Mouse (Mus musculus) MEL (cell line): Measurements from ENCODE around the gene Zfp536. TPM values are rescaled to one million over a fixed set of nuclear protein-coding genes. Genes with fewer than 3 reads are reported as not detected.

Experiments
- DNase-seq: peaks from one replicate; pipeline ENCODE4 v3.0.0; 2011; ENCODE audit warnings: low read depth, low spot score
- H3K27ac ChIP-seq: 2 replicates; pipeline ENCODE4 v1.5.1; 2012; ENCODE audit warnings: low read depth, mild to moderate bottlenecking, control low read depth, low read length, moderate library complexity; ENCODE audit not compliant: control insufficient read depth
- H3K27me3 ChIP-seq, 2 experiments: fragments of 150-350 bp in 1 of 2; sonication (generic) in 1 of 2; 2 replicates each; pipeline ENCODE4 v1.6.1; 2012; ENCODE audit warnings: low read length in 2 of 2, mild to moderate bottlenecking in 2 of 2, improper control_type of control experiment in 1 of 2, moderate library complexity in 1 of 2; ENCODE audit not compliant: insufficient read depth in 2 of 2, control insufficient read depth in 1 of 2
- H3K36me3 ChIP-seq, 2 experiments: 2 replicates each; pipeline ENCODE4 v1.6.1; 2012 to 2014; ENCODE audit warnings: low read length in 2 of 2, improper control_type of control experiment in 1 of 2, inconsistent platforms in 1 of 2, mild to moderate bottlenecking in 1 of 2; ENCODE audit not compliant: insufficient read depth in 2 of 2, control insufficient read depth in 1 of 2
- H3K4me1 ChIP-seq, 2 experiments: fragments of 150-350 bp in 1 of 2; sonication (generic) in 1 of 2; 2 replicates each; pipeline ENCODE4 v1.6.1; 2012; ENCODE audit warnings: low read length in 2 of 2, improper control_type of control experiment in 1 of 2, mild to moderate bottlenecking in 1 of 2; ENCODE audit not compliant: insufficient read depth in 2 of 2, control insufficient read depth in 1 of 2
- H3K4me3 ChIP-seq, 2 experiments: fragments of 150-350 bp in 1 of 2; sonication (generic) in 1 of 2; 2 replicates each; pipeline ENCODE4 v1.5.1; 2012; ENCODE audit warnings: low read depth in 2 of 2, low read length in 2 of 2, mild to moderate bottlenecking in 2 of 2, moderate library complexity in 2 of 2, control low read depth in 1 of 2, improper control_type of control experiment in 1 of 2; ENCODE audit not compliant: control insufficient read depth in 1 of 2, insufficient read depth in 1 of 2
- H3K79me2 ChIP-seq: 2 replicates; pipeline ENCODE4 v1.6.1; 2012; ENCODE audit warnings: mild to moderate bottlenecking, low read length, moderate library complexity; ENCODE audit not compliant: control insufficient read depth, poor library complexity, insufficient read depth
- H3K9ac ChIP-seq: 2 replicates; pipeline ENCODE4 v1.6.1; 2012; ENCODE audit warnings: low read depth, mild to moderate bottlenecking, control low read depth, low read length, moderate library complexity; ENCODE audit not compliant: control insufficient read depth, poor library complexity, severe bottlenecking
- H3K9me3 ChIP-seq: fragments of 150-350 bp; sonication (generic); replicated peaks from 2 replicates; pipeline ENCODE4 v1.6.1; 2012; ENCODE audit warnings: mild to moderate bottlenecking, low read length, improper control_type of control experiment, moderate library complexity; ENCODE audit not compliant: insufficient read depth
- CHD1 ChIP-seq: IDR thresholded peaks from 2 replicates; pipeline ENCODE4 v1.6.1; 2012; ENCODE audit warnings: low read depth, mild to moderate bottlenecking, inconsistent platforms, low read length, improper control_type of control experiment
- CHD2 ChIP-seq: IDR thresholded peaks from 2 replicates; pipeline ENCODE4 v1.6.1; 2011; ENCODE audit warnings: low read length, improper control_type of control experiment
- CTCF ChIP-seq, 3 experiments: IDR thresholded peaks in 2 of 3; conservative IDR thresholded peaks in 1 of 3; 2 replicates each; pipeline ENCODE4 v1.5.1; 2011 to 2012; ENCODE audit warnings: low read length in 3 of 3, low read depth in 2 of 3, mild to moderate bottlenecking in 2 of 3, improper control_type of control experiment in 1 of 3, inconsistent platforms in 1 of 3, mixed read lengths in 1 of 3, moderate library complexity in 1 of 3; ENCODE audit not compliant: control insufficient read depth in 1 of 3, insufficient read depth in 1 of 3, poor library complexity in 1 of 3, severe bottlenecking in 1 of 3
- GABPA ChIP-seq: IDR thresholded peaks from 2 replicates; pipeline ENCODE4 v1.6.1; 2012; ENCODE audit warnings: low read depth, mild to moderate bottlenecking, inconsistent platforms, low read length, improper control_type of control experiment, moderate library complexity
- GATA1 ChIP-seq: IDR thresholded peaks from 2 replicates; pipeline ENCODE4 v1.6.1; 2011; ENCODE audit warnings: low read depth, low read length, improper control_type of control experiment
- MAFK ChIP-seq: IDR thresholded peaks from 2 replicates; pipeline ENCODE4 v1.6.1; 2011; ENCODE audit warnings: low read depth, mild to moderate bottlenecking, low read length, improper control_type of control experiment, borderline replicate concordance
- MAX ChIP-seq: IDR thresholded peaks from 2 replicates; pipeline ENCODE4 v1.6.1; 2011; ENCODE audit warnings: low read length, improper control_type of control experiment
- MAZ ChIP-seq: IDR thresholded peaks from 2 replicates; pipeline ENCODE4 v1.6.1; 2012; ENCODE audit warnings: low read depth, mild to moderate bottlenecking, inconsistent platforms, low read length, improper control_type of control experiment
- MXI1 ChIP-seq: IDR thresholded peaks from 2 replicates; pipeline ENCODE4 v1.6.1; 2011; ENCODE audit warnings: mild to moderate bottlenecking, low read depth, low read length, improper control_type of control experiment
- MYC ChIP-seq: IDR thresholded peaks from 2 replicates; pipeline ENCODE4 v1.6.1; 2011; ENCODE audit warnings: low read depth, mild to moderate bottlenecking, low read length, improper control_type of control experiment, moderate library complexity
- NRF1 ChIP-seq: IDR thresholded peaks from 2 replicates; pipeline ENCODE4 v1.6.1; 2014; ENCODE audit warnings: low read depth, mild to moderate bottlenecking, inconsistent platforms, low read length, improper control_type of control experiment, moderate library complexity; ENCODE audit not compliant: poor library complexity, insufficient read depth, severe bottlenecking
- POLR2AphosphoS5 ChIP-seq: IDR thresholded peaks from 2 replicates; pipeline ENCODE4 v1.6.1; 2012; ENCODE audit warnings: low read depth, borderline replicate concordance, mild to moderate bottlenecking, inconsistent platforms, low read length, moderate library complexity, mixed read lengths
- SIN3A ChIP-seq: IDR thresholded peaks from 2 replicates; pipeline ENCODE4 v1.6.1; 2012; ENCODE audit warnings: low read length, improper control_type of control experiment, inconsistent platforms
- SMC3 ChIP-seq: IDR thresholded peaks from 2 replicates; pipeline ENCODE4 v1.6.1; 2011; ENCODE audit warnings: low read depth, low read length, improper control_type of control experiment
- TAL1 ChIP-seq: IDR thresholded peaks from 2 replicates; pipeline ENCODE4 v1.6.1; 2012; ENCODE audit warnings: mild to moderate bottlenecking, inconsistent platforms, low read length, moderate library complexity, mixed read lengths
- TBP ChIP-seq: IDR thresholded peaks from 2 replicates; pipeline ENCODE4 v1.8.0; 2011; ENCODE audit warnings: low read depth, low read length, improper control_type of control experiment
- TCF12 ChIP-seq: IDR thresholded peaks from 2 replicates; pipeline ENCODE4 v1.6.1; 2014; ENCODE audit warnings: low read depth, mild to moderate bottlenecking, inconsistent platforms, low read length, improper control_type of control experiment, moderate library complexity
- USF1 ChIP-seq: IDR thresholded peaks from 2 replicates; pipeline ENCODE4 v1.6.1; 2014; ENCODE audit warnings: low read depth, mild to moderate bottlenecking, inconsistent platforms, low read length, improper control_type of control experiment, moderate library complexity
- ZC3H11A ChIP-seq: IDR thresholded peaks from 2 replicates; pipeline ENCODE4 v1.6.1; 2012; ENCODE audit warnings: low read depth, mild to moderate bottlenecking, inconsistent platforms, low read length, improper control_type of control experiment
- ZKSCAN1 ChIP-seq: IDR thresholded peaks from 2 replicates; pipeline ENCODE4 v1.6.1; 2012; ENCODE audit warnings: low read depth, mild to moderate bottlenecking, inconsistent platforms, low read length, improper control_type of control experiment, moderate library complexity
- ZMIZ1 ChIP-seq: IDR thresholded peaks from 2 replicates; pipeline ENCODE4 v1.6.1; 2012; ENCODE audit warnings: low read depth, mild to moderate bottlenecking, inconsistent platforms, low read length, improper control_type of control experiment, moderate library complexity
- ZNF384 ChIP-seq: IDR thresholded peaks from 2 replicates; pipeline ENCODE4 v1.6.1; 2012; ENCODE audit warnings: low read depth, mild to moderate bottlenecking, inconsistent platforms, low read length, improper control_type of control experiment
- polyA plus RNA-seq, 2 experiments: library from polyadenylated mRNA; stranded (reverse) in 1 of 2; unstranded in 1 of 2; fragments of >175 nt in 1 of 2; fragments of >200 nt in 1 of 2; gene quantifications; 2 replicates each; pipeline versions ENCODE4 v1.2.1 to v1.2.4; 2012; ENCODE audit warnings: low replicate concordance in 2 of 2, low read depth in 1 of 2; ENCODE audit not compliant: insufficient read length in 2 of 2, insufficient read depth in 1 of 2, missing spikeins in 1 of 2
- total RNA-seq: library from RNA; depleted of rRNA; stranded (reverse); fragments of 300-350 nt; gene quantifications from 2 replicates; pipeline ENCODE4 v1.2.3, GENCODE M21; 2012

Zfp536 gene
- total and polyA plus RNA-seq, 3 experiments = not detected

- H3K27ac ChIP-seq = no peak overlapping the region
- TF ChIP-seq ZC3H11A = no peak
- H3K9ac ChIP-seq = no peak overlapping the region
- no peak overlapping the region for H3K4me3 ChIP-seq
- no peaks in the 10 kb centered on the region for H3K9me3 ChIP-seq
- no peaks in the 10 kb centered on the region for H3K79me2 ChIP-seq
- H3K27me3 ChIP-seq = no peaks in the 10 kb centered on the region; a peak in 1 of 4 replicates
- H3K4me1 ChIP-seq = no peaks in the 10 kb centered on the region
- H3K36me3 ChIP-seq = no peaks in the 10 kb centered on the region
- DNase-seq = no peak
These were observed 186.7 kb downstream of the Zfp536 start for GRCm38 (mm10) chr7:37586694-37587093.

- Histone ChIP-seq H3K36me3 (no peaks in the 10 kb centered on the region), H3K4me1 (no peaks in the 10 kb centered on the region), H3K9ac (no peak overlapping the region), H3K9me3 (no peaks in the 10 kb centered on the region), H3K27me3 (no peaks in the 10 kb centered on the region; a peak in 1 of 4 replicates), H3K4me3 (no peak overlapping the region), H3K27ac (no peak overlapping the region), H3K79me2 (no peaks in the 10 kb centered on the region)
- no peak for DNase-seq
- TF ChIP-seq ZMIZ1 = no peak
- no peak for TF ChIP-seq SIN3A
- no peak for TF ChIP-seq SMC3
- no peak for TF ChIP-seq MAZ
These were observed 192.2 kb downstream of the Zfp536 start for GRCm38 (mm10) chr7:37581262-37581661.

DNA sequence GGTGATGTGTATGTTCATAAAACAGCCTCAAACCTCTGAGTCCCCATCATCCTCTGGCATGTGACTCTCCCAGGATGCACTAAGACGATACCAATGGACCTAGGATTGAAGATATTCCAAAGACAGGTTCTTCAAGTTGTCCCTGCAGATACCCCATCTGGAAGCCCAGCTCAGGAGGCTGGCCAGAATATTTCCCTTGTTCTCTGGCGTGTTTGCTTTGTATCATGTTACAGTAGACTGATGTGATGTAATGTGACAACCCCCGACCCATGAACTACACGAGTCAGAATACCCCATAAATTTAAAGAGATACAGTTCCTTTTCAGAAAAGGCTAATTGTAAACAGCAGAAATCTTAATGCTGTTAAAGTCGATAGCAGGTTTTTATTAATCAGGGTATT, 192.9 kb downstream of the Zfp536 start:
- no peaks in the 10 kb centered on the region; a peak in 1 of 4 replicates for H3K27me3 ChIP-seq
- H3K4me3 ChIP-seq = no peak overlapping the region
- H3K4me1 ChIP-seq = no peaks in the 10 kb centered on the region
- H3K9ac ChIP-seq = no peak overlapping the region
- no peak for DNase-seq
- H3K79me2 ChIP-seq = no peaks in the 10 kb centered on the region
- H3K9me3 ChIP-seq = no peaks in the 10 kb centered on the region
- no peak overlapping the region for H3K27ac ChIP-seq
- TF ChIP-seq CHD2 = no peak
- no peak for TF ChIP-seq GATA1
- TF ChIP-seq MYC = no peak
- TF ChIP-seq TCF12 = no peak
- no peak for TF ChIP-seq ZC3H11A
- no peak for TF ChIP-seq MAX
- TF ChIP-seq MAFK = no peak
- no peak for TF ChIP-seq USF1
- TF ChIP-seq NRF1 = no peak
- TF ChIP-seq MXI1 = no peak
- no peak for TF ChIP-seq ZMIZ1
- no peak for TF ChIP-seq CHD1
- no peak for TF ChIP-seq TAL1
- no peak for TF ChIP-seq TBP
- no peak for TF ChIP-seq POLR2AphosphoS5
- no peak for TF ChIP-seq ZKSCAN1
- no peak for TF ChIP-seq CTCF (IDR thresholded peaks at IDR 0.05 in 2 of 3, conservative IDR thresholded peaks at IDR 0.05 in 1 of 3; ENCODE audit: control insufficient read depth in 1 of 3, insufficient read depth in 1 of 3, low read depth in 2 of 3, low read length in 3 of 3, poor library complexity in 1 of 3, severe bottlenecking in 1 of 3)
- TF ChIP-seq GABPA = no peak
- no peak for TF ChIP-seq ZNF384
- TF ChIP-seq, all 39 proteins: peak for 0
- no peaks in the 10 kb centered on the region for H3K36me3 ChIP-seq
